Mouse (Mus musculus) stomach, postnatal 0 days (tissue): ENCODE data around the gene Meis1. TPM values are rescaled to one million over a fixed set of nuclear protein-coding genes. Genes with fewer than 3 reads are reported as not detected.
A peak's percentile ranks its signal among the peaks of the same experiment; 100 is the strongest.

ENCODE experiments used
- ATAC-seq: fragments of 200-750 bp; cut with Nextera tagmentation; 2 replicates; pipeline ENCODE4 v1.8.0; 2017; ENCODE audit not compliant: low FRiP score, low TSS enrichment
- DNase-seq: peaks from one replicate; pipeline ENCODE4 v3.0.0-alpha.2; 2016; ENCODE audit warnings: low spot score
- H3K27ac ChIP-seq: fragments of 300-500 bp; sonication (generic); replicated peaks from 2 replicates; pipeline ENCODE4 v1.5.1; 2014; ENCODE audit warnings: mild to moderate bottlenecking, control low read depth
- H3K27me3 ChIP-seq: fragments of 300-500 bp; sonication (generic); 2 replicates; pipeline ENCODE4 v1.6.1; 2014; ENCODE audit warnings: low read length; ENCODE audit not compliant: control insufficient read depth, insufficient read depth
- H3K36me3 ChIP-seq: fragments of 300-500 bp; sonication (generic); 2 replicates; pipeline ENCODE4 v1.6.1; 2014; ENCODE audit warnings: low read length, mixed read lengths; ENCODE audit not compliant: control insufficient read depth, insufficient read depth
- H3K4me1 ChIP-seq: fragments of 300-500 bp; sonication (generic); replicated peaks from 2 replicates; pipeline ENCODE4 v1.6.1; 2014; ENCODE audit warnings: antibody characterized with exemption; ENCODE audit not compliant: control insufficient read depth, insufficient read depth
- H3K4me2 ChIP-seq: fragments of 300-500 bp; sonication (generic); replicated peaks from 2 replicates; pipeline ENCODE4 v1.6.1; 2014; ENCODE audit warnings: low read depth, mild to moderate bottlenecking, control low read depth, moderate library complexity
- H3K4me3 ChIP-seq: fragments of 300-500 bp; sonication (generic); 2 replicates; pipeline ENCODE4 v1.5.1; 2014; ENCODE audit warnings: low read depth, low read length, control low read depth
- H3K9ac ChIP-seq: fragments of 300-500 bp; sonication (generic); 2 replicates; pipeline ENCODE4 v1.6.1; 2014; ENCODE audit warnings: mild to moderate bottlenecking, low read length, control low read depth, mixed read lengths
- H3K9me3 ChIP-seq: fragments of 300-500 bp; sonication (generic); 2 replicates; pipeline ENCODE4 v1.6.1; 2016; ENCODE audit warnings: low read length; ENCODE audit not compliant: control insufficient read depth
- CTCF ChIP-seq: IDR thresholded peaks from 2 replicates; pipeline ENCODE4 v1.5.1; 2016; ENCODE audit warnings: antibody characterized with exemption, low read depth, mild to moderate bottlenecking, moderate library complexity
- EP300 ChIP-seq: optimal IDR thresholded peaks from 2 replicates; pipeline ENCODE3; 2016; ENCODE audit warnings: antibody characterized with exemption
- WGBS: fragments of 180-500 bp; shearing (Covaris S2); extraction: QIAGEN DNeasy Blood & Tissue Kit; methylation state at CpG from one replicate; pipeline ENCODE4 v1.1.7; 2014; 5-methylcytosine and 5-hydroxymethylcytosine counted together
- polyA plus RNA-seq: library from polyadenylated mRNA; unstranded; fragments of >200 nt; fragmentation: Nextera tagmentation; extraction: Ambion mirVana; gene quantifications from 2 replicates; pipeline ENCODE4 v1.2.1, GENCODE M21; 2015

Gene Meis1
- polyA plus RNA-seq, 1 experiment from 2014 or later, result 48.5 TPM

- Histone ChIP-seq H3K9me3 (no peaks in the 10 kb centered on the region), H3K4me3 (peak overlapping the region; percentile 47), H3K27ac (peak overlapping the region; percentile 81), H3K27me3 (no peaks in the 10 kb centered on the region), H3K4me1 (no peaks in the 10 kb centered on the region), H3K9ac (peak overlapping the region; percentile 79), H3K4me2 (peak overlapping the region; percentile 92), H3K36me3 (peaks cover 12% of the 10 kb centered on the region; the same call in 1 of the 2 replicates)
- no peak for ATAC-seq
- 31% methylated on average over 13 of the region's 13 CpGs for WGBS
- TF ChIP-seq CTCF (no peak), EP300 (no peak)
- DNase-seq, result no peak
These were observed 10.0 kb downstream of the Meis1 start for GRCm38 (mm10) chr11:19008610-19009384.

GRCm38 (mm10) chr11:19007541-19008424 lies 11.0 kb downstream of the Meis1 start:
- Histone ChIP-seq H3K27me3 (no peaks in the 10 kb centered on the region), H3K9ac (peak overlapping the region; percentile 79), H3K4me1 (no peaks in the 10 kb centered on the region), H3K36me3 (peaks cover 14% of the 10 kb centered on the region), H3K4me2 (peak overlapping the region; percentile 92), H3K27ac (peak overlapping the region; percentile 94), H3K9me3 (no peaks in the 10 kb centered on the region), H3K4me3 (peak overlapping the region; percentile 47)
- ATAC-seq (peak; percentile 49), DNase-seq (peak; percentile 31)
- WGBS, result 26% methylated on average over 45 of the region's 45 CpGs
- TF ChIP-seq EP300 (no peak), CTCF (peak; percentile 44)

- peaks cover 16% of the 10 kb centered on the region for H3K36me3 ChIP-seq
- H3K4me2 ChIP-seq, result peak overlapping the region; percentile 92
- peak overlapping the region; percentile 94 for H3K27ac ChIP-seq
- 24% methylated on average over 5 of the region's 5 CpGs for WGBS
- no peaks in the 10 kb centered on the region for H3K9me3 ChIP-seq
- H3K9ac ChIP-seq, result peak overlapping the region; percentile 79
- no peak for TF ChIP-seq CTCF
- TF ChIP-seq EP300, result no peak
- H3K27me3 ChIP-seq, result no peaks in the 10 kb centered on the region
- H3K4me3 ChIP-seq, result peak overlapping the region; percentile 47
- ATAC-seq (no peak), DNase-seq (no peak)
- no peaks in the 10 kb centered on the region for H3K4me1 ChIP-seq
These were observed 11.7 kb downstream of the Meis1 start for GRCm38 (mm10) chr11:19007068-19007467.

GRCm38 (mm10) chr11:19005913-19006693 lies 12.7 kb downstream of the Meis1 start:
- Histone ChIP-seq H3K27me3 (no peaks in the 10 kb centered on the region), H3K27ac (peak overlapping the region; percentile 71), H3K9ac (no peak overlapping the region), H3K36me3 (peaks cover 14% of the 10 kb centered on the region), H3K4me2 (peak overlapping the region; percentile 29), H3K9me3 (no peaks in the 10 kb centered on the region), H3K4me1 (no peaks in the 10 kb centered on the region), H3K4me3 (no peak overlapping the region)
- TF ChIP-seq EP300 (no peak), CTCF (no peak)
- 16% methylated on average over 3 of the region's 3 CpGs for WGBS
- ATAC-seq, result no peak
- no peak for DNase-seq

- 28% methylated on average over 9 of the region's 9 CpGs for WGBS
- Histone ChIP-seq H3K27me3 (no peaks in the 10 kb centered on the region), H3K9me3 (no peaks in the 10 kb centered on the region), H3K27ac (peak overlapping the region; percentile 35; the same call in 1 of the 2 replicates), H3K9ac (no peak overlapping the region), H3K4me1 (no peaks in the 10 kb centered on the region), H3K36me3 (peaks cover 12% of the 10 kb centered on the region), H3K4me2 (no peak overlapping the region), H3K4me3 (no peak overlapping the region)
- ATAC-seq (no peak), DNase-seq (no peak)
- TF ChIP-seq EP300 (no peak), CTCF (no peak)
These were observed 13.5 kb downstream of the Meis1 start for GRCm38 (mm10) chr11:19005007-19005912.
